Mouse (Mus musculus) spleen, postnatal 36 days (tissue): ENCODE measurements at regions not wholly inside any gene's neighbourhood (a gene's known extent, or its start where the extent isn't known, plus 50 kb on each side); places are given as distances from the start of the nearest gene placed in this dataset.

Source experiments
- DNase-seq, 2 experiments: peaks; one replicate each; pipeline ENCODE4 v3.0.0; 2022; ENCODE audit warnings: low spot score in 2 of 2, mixed read lengths in 1 of 2

DNA sequence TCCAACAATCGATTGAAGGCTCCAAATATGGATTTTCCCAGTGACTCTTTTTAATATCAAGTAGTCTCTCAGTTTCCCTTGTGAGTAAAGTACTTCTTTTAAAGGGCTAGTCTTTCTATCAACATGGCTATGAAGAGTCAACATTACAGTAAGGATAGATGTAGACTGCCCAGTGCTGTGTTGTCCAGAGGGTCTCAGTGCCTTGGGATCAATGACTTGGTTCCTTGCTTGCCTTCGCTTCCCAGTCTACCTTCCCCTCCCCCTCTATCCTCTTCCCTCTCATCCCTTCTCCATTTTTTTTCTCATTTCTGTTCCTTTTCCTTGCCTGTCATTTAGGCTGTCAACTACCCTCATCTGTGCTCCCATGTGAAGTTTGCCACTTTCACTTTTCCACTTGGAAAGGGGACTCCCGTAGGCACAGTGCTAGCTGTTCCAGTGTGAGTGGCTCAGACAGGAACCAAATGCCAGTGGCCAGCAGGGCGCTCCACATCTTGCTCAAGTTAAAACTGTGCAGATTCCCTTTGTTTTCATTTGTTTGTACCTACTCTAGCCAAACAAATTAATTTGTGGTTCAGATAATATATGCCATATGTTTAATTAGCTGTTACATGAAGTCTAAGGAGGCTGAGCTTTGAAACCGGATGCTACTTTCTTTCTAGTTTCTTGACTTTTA is 608.9 kb downstream of the Lmo4 start:
- DNase-seq, result no peak

GRCm38 (mm10) chr3:143595081-143595480 is 609.9 kb downstream of the Lmo4 start:
- no peak for DNase-seq

DNA sequence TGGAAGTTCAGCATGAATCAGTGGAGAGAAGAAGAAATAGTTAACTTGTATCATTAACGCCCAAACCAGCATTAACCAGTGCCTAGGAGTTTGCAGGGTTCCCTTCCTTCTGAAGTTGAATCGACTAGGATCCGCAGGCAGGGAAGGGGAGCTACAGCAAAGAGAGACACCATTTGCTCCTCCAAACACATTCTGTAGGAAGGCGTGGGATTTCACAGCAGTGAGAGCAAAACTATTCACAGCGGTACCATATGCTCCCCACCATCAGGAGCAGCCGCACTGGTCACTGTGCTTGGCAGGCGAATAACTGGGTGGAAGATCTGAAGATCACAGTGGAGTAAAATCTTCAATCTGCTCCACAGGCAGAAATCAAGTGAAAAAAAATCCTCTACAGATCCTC is 610.3 kb downstream of the Lmo4 start:
- no peak for DNase-seq

DNA sequence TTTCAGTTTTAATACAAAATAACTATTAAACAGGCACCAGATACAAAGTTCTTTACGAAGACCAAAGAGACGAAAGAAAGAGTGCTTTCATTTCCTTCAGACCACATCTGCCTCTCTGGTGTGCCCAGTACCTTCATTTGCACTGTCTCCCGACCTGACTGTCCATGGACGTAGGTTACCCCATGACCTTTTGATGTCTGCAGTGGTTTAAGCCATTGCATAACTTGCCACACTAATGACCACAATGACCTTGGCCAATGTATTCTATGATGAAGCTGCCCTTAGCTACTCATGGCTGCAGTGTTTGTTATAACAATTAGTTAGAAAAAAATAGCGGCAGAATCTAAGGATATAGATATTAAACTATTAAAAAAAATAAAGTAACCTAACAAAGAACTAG is 618.4 kb downstream of the Lmo4 start:
- DNase-seq, result no peak

GRCm38 (mm10) chr3:143584692-143585603 is 620.1 kb downstream of the Lmo4 start:
- DNase-seq, result no peak

DNA sequence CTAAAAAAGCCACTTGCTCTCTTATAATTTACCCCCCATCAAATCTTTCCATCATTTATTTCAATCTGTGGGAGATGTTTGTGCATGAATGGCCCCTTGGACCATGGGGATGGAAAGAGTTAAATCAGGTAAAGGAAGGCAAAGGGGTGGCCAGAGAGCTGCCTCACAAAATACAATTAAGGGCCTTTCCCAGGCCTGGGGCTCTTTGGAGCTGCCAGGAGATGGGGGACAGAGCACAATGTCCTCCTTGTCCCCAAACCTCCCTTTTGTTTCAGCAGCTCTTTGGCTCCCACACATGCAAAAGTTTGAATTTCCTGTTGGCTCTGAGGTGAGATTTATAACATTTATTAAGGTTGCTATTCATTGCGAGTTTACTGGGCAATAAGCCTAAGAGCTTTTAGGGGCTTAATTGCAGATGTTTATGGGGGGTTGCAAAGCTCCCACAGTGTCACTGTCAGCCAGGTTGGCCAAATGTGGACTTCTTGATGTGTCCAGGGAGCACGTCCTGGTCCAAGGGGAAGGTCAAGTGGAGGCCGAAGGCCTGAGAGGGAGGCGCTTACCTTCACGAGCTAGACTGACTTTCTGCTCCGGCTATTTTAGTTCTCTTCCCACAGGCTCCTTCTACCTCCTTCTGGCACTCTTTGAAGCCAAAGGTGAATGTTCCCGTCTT is 628.5 kb downstream of the Lmo4 start:
- DNase-seq, result no peak

DNA sequence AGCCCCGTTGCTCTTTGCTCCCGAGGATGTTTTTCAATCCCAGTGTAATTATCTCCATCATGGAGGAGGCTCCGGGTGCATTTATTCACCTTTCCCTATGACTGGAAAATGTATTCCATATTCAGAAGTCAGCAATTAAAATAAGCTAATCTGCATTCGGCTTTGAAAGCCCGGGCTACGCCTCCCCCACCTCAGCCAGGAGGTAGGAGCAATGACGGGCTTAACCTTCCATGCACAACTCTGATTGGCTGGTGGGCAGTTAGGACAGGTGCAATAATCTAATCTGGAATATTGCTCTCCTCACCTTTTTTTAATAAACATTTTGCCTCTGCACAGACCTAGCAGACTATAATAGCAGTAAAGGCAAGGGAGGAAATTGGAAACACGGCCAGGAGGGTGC is 629.3 kb downstream of the Lmo4 start:
- no peak for DNase-seq

DNA sequence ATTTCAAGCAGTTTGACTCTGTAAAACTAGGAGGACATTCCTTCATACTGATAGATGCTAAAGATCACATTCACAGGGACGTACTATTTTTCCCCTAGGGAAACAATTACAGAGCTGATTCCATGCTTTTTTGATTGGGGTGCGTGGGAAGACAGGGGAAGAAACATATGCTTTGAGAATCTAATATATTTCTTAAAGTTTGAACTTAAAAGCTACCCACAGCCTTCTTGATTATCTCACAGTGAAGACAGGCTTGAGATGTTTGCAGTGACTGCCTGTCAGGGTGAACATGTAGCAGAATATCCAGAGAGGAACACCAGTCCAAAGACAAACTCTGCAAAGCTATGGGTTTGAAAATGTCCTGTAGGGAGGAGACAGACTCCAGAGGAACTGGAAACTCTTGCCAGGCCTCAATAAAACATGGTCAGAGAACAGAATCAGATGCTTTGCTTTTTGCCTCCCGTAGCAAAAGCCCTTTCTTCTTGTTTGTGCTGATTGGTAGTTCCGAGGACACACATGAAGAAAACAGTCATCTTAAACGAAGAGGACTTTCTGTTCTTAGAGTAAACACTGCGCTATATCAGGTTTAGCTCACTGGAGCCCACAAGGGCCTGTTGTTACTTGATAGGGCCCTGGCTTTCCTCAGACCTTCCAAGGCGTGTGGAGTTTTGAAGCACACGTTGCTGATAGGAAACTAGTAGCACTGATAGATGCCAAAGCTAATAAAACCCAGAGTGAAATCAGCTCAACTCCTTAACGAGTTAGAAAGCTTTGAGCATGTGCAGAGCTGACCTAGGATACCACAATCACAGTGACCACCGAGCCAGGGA is 630.8 kb downstream of the Lmo4 start:
- no peak for DNase-seq

- DNase-seq, result no peak
Measured at GRCm38 (mm10) chr3:143569930-143570329, 635.1 kb downstream of the Lmo4 start.

DNA sequence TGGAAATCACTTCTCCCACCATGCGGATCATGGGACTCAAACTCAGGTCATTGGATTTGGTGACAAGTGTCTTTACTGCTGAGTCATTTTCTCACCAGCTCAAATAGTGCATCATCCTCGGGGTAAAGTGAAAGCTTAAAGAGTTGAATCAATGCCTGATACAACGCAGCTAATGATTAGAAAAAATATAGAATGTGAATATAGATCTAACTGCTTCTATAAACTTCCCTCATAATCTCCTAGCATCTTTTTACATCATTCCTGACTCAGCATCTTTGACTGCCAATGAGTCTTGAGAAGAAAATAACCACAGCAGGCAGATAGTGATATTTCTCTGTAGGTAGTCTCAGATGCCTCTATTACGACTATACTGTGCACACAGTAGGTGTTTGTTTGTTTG is 640.0 kb downstream of the Lmo4 start:
- DNase-seq, result no peak

DNA sequence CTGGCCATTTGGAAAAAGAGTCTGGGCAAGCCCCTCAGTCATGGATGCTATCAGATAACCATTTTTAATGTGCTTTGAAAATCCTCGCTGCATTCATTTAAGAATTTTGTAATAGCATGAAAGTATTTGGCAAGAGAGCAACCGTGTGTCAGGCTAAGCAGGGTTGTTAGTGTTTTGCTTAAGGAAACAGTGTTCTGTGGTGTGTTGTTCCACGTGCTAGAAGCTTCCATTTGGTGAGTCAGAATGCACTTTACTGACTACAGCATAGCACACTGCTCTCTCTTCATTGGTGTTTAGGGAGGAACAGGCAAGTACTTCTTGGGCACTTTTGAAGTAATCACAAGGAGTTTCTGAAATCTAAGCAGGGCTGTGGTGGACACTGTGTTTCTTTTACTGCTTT is 661.0 kb upstream of the Pkn2 start:
- no peak for DNase-seq

- DNase-seq, result no peak
Measured at GRCm38 (mm10) chr3:143527982-143528381, 646.2 kb upstream of the Pkn2 start.

DNA sequence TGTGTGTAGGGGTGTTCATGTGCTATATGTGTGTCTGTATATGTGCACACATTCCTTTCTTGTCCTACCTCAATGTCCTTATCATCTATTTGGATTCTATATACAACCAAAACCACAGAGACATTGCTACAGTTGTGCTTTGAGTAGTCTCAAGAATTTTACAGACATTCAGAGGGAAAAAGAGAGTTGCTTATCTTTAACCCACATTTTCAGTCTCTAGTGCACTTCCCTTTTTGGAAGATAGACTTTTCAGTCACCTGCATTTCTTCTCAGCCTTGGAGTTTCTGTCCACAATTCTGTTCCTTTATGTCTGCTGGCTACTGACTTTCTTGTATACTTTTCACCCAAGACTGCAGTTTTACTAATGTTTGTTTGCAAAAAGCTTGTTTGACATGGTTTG is 645.5 kb upstream of the Pkn2 start:
- no peak for DNase-seq

DNA sequence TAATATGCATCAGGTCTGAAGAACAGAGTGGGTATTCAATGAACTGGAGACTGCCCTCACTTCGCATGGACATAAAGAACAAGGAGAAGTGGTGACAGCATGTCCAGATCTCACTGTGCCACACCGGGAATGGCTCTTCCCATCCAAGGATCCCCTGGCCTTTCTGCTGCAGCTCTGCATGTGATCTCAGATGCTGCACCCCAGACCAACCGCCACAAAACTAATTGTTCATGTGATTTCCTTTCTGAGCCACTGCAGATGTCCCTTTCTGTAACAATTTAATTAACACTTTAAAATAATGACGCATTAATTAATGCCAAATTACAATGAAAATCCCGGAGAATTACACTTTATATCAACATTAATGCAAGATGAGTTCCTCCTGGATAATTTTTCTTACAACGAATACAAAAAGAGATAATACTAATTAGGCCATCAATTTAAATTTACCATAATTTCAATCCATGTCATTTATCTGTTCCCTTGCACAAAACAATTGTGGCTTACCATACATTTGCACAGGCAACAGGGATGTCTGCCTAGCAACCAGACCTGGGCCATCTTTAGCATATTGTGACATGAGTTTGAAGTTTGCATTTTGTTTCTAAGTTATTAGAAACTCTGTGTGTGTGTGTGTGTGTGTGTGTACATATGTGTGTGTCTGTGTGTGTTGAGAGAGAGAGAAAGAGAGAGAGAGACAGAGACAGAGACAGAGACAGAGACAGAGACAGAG is 630.9 kb upstream of the Pkn2 start:
- DNase-seq, result no peak

DNA sequence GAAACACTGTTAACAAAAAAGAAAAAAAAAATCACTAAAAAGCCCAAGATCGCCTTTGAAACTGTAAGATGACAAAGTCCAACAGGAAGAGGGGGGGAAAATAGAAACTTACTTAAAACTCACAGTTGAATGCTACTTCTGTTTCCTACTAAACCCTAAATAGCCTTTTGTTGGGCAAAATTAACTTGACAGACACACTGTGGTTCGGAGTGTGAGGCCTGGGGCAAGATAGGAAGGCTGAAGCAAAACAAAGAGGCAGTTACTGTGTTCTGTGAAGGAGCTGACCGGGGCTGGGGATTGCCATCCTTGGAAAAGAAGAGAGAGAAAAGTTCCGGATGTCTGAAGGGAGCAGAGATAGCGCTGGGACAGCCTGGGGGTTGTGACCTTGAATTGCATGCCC is 627.7 kb upstream of the Pkn2 start:
- no peak for DNase-seq

DNA sequence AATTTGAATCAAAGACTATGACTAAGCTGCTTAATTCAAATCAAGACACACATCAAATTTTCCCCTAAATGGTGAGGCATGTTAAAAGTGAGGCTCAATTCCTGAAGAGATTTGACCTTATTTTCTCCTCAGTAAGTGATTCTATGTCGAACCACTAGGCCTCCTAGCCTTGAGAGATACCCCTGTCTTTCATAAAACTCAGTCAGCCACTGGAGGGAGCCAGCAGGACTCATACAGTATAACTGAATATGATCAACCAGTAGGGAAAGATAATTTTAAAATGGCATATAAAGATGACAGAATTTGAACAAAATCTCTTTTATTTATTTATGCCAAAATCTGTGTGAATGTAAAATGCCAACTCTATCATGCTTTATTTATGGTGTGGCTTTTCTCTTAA is 626.5 kb upstream of the Pkn2 start:
- DNase-seq, result peak; percentile 4 to 17

GRCm38 (mm10) chr3:143501017-143501416 is 619.2 kb upstream of the Pkn2 start:
- no peak for DNase-seq

GRCm38 (mm10) chr3:143495389-143495788 is 613.6 kb upstream of the Pkn2 start:
- no peak for DNase-seq

- DNase-seq, result no peak
Measured at GRCm38 (mm10) chr3:143477916-143478610, 596.3 kb upstream of the Pkn2 start.

DNA sequence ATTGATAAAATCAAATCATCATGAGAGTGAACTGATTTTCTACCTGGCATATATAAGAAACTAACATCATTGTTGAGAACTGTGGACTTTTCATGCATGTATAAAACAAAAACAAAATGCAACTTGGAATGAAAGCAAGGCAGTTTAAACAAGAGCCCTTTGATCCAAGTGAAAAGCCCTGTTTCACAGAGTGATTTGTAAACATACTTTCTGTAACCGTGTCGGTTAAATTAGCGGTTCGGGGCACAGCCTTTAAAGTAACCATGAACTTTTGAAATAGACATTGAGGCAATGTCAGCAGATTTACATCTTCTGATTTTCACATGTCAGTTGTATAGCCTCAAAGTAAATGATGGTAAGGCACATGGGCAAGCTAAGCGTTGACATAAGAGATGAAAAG is 593.7 kb upstream of the Pkn2 start:
- DNase-seq, result no peak
